Mouse (Mus musculus) MN1 (cell line): ENCODE results near the gene Vps13a.
A peak's percentile ranks its signal among the peaks of the same experiment; 100 is the strongest.
"Not testable (repeated sequence)": the region's sequence is repeated elsewhere in the genome, so short reads cannot be mapped to it uniquely, and the experiment has no call there.

ENCODE experiments used
- DNase-seq: peaks from one replicate; pipeline ENCODE4 v3.0.0-alpha.2; 2016; ENCODE audit warnings: low spot score

Gene Vps13a

DNA sequence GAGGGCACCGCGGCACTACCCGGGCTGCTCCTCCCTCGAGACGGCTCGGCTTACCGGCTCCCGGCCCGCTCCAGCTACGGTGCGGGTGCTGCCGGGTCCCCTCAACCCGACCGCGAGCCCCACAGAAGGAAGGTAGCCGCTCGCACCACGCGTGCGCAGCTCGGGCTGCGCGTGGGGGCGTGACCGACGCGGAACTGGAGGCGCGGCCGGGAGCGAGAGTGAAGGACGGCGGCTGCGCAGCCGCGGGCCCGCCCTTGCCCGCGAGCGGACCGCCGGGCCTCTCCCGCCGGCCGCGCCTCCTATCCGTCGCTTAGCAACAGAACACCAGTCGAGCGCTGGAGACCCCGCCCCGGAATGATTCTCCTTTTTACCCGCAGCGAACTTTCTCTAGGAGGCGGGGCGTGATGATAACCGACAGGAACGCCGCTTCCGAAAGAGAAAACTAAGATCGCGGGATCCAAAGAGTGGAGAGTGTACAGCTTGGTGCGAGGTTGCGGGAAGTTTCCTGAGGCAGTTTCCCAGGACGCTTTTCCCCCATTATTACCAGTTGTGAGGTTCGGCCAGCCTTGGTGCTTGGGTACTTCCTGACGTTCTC lies at the start of gene Vps13a:
Vps13a (minus strand) TSS at position 144 of the 595 bp plus-strand sequence.
- peak; percentile 94 for DNase-seq

DNA sequence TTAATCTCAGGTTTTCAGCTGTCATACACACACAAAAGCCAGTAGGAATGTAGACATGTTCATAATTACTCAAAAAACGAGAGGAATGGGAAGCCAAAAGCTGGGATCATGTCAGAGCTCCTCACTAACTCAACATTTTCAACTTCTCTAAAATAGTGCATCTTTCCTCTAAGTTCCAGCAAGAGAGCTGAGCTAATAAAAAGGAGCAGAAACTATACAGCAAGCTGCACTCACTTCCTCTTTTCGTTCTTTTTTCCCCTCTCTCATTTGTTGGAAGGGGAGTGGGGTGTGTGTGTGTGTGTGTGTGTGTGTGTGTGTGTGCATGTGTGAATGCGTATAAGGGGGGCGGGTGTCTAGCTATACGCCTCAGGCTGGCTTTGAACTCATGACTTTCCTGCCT lies 46.9 kb upstream of the Vps13a start:
- no peak for DNase-seq

GRCm38 (mm10) chr19:16825228-16825627 lies 44.5 kb upstream of the Vps13a start:
- no peak for DNase-seq

DNA sequence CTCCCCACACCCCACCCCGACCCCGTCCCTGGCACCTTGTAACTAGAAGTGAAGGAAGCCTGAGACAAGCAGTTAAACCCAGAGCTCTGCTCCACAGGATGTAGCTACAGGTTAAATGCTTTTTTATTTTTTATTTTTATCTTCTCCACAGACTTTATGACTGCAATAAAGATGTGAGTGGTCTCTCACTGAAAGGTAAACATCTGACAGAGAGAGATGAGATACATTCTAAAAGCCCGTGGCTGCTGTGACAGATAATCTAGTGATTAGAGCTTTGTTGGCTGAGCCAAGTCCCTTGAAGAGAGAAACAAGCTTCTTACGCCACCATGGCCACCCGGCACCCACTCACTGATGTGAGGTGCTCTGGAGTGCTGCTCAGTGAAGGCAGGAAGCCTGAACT lies 34.1 kb upstream of the Vps13a start:
- DNase-seq, result no peak

GRCm38 (mm10) chr19:16813306-16813705 lies 32.6 kb upstream of the Vps13a start:
- no peak for DNase-seq

GRCm38 (mm10) chr19:16812072-16812608 lies 31.4 kb upstream of the Vps13a start:
- no peak for DNase-seq

DNA sequence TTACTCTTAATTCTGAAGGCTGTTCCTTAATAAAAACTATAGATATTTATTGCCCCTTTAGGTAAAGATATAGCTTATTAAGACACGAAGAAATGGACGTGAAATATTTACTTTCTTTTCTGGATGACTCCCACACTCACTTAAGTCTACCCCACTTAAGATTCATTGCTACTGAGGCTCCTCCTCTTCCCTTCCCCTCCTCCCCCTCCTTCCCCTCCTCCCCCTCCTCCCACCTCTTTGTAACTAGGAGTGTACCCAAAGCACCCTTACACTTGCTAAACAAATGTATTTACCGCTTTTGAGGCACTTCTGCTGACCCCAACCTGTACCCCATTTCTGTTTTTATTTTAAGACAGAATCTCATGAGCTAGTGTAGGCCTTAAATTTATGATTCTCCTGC lies 24.4 kb upstream of the Vps13a start:
- DNase-seq, result no peak

- DNase-seq, result no peak
These were observed 23.8 kb upstream of the Vps13a start for GRCm38 (mm10) chr19:16804578-16804977.

GRCm38 (mm10) chr19:16802707-16803106 lies 22.0 kb upstream of the Vps13a start:
- DNase-seq, result peak; percentile 41

GRCm38 (mm10) chr19:16802123-16802522 lies 21.4 kb upstream of the Vps13a start:
- DNase-seq, result no peak

GRCm38 (mm10) chr19:16797923-16798322 lies 17.2 kb upstream of the Vps13a start:
- DNase-seq, result no peak

DNA sequence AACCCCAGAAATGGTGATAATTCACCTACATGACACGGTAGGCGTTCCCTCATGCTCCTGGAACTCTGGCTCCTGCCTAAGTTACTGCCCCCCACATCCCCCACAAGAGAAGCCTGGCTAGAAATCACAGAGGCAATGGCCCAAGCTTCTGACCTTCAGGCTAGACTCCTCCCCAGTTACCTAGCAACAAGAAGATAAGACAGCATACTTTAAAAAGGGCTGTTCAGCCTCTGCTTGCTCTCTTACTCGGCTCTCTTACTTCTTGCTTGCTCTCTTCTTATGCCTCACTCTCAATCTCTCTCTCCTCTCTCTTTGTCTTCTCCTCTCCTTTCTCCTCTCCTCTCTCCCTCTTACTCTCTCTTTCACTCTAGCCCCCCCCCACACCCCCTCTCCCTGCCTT lies 13.8 kb upstream of the Vps13a start:
- not testable (repeated sequence) for DNase-seq

- no peak for DNase-seq
These were observed 9.2 kb upstream of the Vps13a start for GRCm38 (mm10) chr19:16789930-16790329.

DNA sequence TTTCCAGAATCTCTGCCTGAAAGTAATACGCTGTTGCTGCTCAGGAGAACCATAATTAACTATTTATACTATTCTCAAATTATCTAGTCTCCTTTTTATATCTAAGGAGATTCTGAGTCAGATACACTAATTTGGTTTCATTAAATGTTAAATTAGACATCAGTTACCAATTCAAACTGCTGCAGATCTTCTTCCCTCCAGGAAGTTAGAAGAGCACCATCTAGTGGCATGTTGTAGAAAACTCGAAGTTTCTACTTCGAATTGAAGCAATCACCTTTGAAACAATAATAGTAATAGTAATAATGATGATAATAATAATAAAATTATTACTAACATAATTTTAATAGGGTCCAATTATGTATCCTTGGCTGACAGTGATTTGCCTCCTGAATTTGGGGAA lies 4.1 kb upstream of the Vps13a start:
- DNase-seq, result peak; percentile 45

DNA sequence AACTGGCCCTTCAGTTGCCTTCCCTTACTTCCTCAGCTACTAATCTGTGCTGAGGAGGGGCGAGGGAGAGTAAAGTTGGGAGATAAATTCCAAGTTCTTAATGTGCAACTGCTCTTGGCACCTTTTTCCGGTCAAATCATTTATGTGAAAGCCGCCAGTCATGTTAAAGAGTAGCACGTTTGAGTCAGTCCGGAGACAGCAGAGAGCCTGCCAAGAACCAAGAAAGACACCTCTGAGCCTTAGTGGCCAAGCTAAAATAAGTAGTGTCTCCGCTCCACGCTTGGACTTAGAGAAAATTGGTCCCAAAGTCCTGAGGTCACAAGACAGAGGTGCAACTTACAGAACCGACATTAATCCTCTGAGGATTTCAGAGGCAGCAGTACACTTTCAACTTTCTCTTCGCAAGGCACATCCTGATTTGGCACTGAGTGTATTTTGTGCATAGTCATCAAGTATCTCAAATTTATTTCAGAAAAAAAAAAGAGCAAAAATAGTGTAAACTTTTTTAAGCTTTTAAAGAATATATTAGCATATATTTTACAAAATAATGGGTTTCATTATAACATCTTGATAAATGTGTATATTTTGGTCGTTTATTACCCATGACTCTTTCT lies 780 bp upstream of the Vps13a start:
- no peak for DNase-seq

DNA sequence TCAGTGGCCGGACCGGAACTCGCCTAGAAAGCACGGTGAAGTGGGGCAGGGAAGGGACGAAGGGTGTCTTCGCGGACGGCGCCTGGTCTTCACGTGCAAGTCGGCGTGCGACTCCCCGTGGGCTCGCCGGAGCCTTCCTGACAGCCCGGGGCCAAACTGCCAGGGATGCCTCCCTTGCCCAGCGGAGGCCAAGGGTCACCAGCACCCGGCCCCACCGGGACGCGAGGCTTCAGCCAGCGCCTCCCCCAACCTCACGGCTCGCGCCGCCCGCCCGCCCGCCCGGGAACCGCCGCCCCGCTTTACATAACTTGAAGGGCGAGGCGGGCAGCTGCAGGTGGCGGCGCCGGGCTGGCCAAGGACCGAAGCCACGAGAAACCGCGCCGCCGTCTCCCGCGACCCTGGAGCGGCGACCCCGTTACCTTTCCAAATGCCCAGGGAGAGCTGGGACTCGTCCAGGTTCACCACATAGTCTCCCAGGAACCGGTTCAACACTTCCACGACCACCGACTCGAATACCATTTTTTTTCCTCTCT lies 416 bp downstream of the Vps13a start:
- DNase-seq, result peak; percentile 33

- DNase-seq, result no peak
These were observed 947 bp downstream of the Vps13a start for GRCm38 (mm10) chr19:16779786-16780185.

- peak; percentile 21 for DNase-seq
These were observed 1.5 kb downstream of the Vps13a start for GRCm38 (mm10) chr19:16779281-16779680.

DNA sequence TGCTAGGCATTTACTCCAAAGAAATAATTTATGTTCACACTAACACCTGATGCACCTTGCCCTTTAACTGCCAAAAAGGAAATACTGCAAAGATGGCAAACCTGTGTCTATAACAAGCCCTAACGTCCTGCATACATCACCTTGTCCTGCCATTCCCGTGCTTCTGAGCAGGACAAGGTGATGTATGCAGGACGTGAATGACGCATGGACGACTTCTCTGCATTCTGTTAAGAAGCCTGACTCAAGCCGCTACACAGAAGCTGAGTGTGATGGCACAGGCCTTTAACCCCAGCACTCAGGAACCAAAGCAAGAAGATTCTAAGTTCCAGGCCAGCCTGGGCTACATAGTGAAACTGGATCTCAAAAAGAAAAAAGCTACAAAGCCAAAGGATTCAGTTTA lies 2.2 kb downstream of the Vps13a start:
- DNase-seq, result no peak

DNA sequence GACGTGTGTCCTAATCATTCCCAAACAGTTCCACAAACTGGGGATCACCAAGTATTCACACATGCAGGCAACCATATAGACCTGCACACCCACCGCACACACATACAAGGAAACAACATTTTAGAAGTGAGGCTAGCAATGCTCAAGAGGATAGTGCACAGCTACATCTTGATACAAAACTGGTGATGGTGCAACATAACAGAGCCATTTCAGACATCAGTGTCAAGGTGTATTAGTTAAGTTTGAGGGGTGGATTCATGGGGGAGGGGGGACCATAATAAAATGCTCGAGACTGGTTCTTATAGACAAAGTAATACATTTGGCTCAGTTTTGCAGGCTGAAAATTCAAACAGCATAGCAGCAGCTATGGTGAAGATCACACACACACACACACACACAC lies 2.8 kb downstream of the Vps13a start:
- DNase-seq, result no peak

GRCm38 (mm10) chr19:16777391-16777790 lies 3.3 kb downstream of the Vps13a start:
- DNase-seq, result not testable (repeated sequence)

DNA sequence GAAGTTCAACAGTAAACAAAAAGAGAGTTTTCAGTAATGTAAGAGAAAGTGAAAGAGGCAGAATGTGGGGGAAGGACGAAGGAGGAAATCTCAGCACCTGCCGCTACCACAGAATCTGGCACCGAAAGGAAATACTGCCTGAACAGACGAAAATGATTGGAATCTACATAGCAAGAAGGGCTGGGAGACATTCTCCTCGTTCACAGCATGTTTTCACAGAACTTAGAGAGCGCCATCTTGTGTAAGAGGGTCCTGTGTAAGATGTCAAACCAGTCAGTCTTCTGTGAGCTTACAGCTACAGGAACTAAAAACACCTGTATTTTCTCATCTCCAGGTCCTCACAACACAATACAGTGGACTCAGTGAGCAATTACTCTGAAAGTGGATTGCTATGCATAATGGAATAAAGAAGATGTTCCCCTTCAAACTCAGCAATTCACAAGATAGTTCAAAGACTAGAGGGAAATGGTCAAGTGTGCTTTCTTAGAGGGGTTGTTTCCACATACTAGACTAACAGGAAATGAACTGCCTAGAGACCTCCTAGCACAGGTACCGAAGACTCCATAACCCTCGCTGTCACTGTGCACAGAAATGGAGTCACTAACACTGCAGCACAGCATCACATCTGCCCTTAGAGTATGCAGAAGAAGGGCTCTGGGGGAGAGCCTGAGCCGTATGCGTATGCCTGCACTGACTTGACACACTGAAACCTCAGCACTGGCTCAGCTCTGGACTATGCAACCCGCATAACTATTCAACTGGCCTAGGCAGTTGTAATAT lies 7.3 kb downstream of the Vps13a start:
- DNase-seq, result no peak

- no peak for DNase-seq
These were observed 13.3 kb downstream of the Vps13a start for GRCm38 (mm10) chr19:16767407-16767806.
